In the genomic region with DNA sequence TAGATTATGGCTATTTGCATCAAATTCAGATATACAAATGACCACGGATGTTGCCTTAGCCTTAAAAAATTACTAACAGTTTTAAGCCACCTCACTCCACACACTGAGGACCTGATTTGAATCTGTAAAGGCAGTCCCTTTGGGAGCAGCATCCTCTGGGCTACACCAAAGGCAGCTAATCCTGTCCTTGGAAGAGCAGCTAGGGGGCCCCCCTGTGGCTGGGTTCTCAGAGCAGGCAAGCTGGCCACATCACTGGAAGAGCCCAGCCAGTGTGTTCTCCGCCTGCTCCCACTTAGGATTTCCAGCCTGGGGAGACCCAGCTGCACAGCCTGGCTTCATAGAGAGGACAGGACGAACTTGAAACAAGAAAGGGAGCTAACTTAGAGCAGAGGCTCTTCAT, we compare ENCODE assay signal across 10 mouse cellular contexts. TPM values are rescaled to one million over a fixed set of nuclear protein-coding genes. Genes with fewer than 3 reads are reported as not detected.
DNase-seq lines count a peak whose midpoint lies in the region; ATAC-seq lines count a peak whose summit lies in the region.
"Had no signal": no experiment of that assay in that cellular context is flagged by ENCODE, and none has a peak within 500 bp of the region (broad histone marks: within the 10 kb centered on the region; RNA-seq: fewer than 3 reads in every experiment).

No protein-coding gene starts in this region.

- no peaks in the 10 kb centered on the region for H3K27me3 ChIP-seq in midbrain, embryonic 11.5 days (ENCODE audit: control insufficient read depth, insufficient read depth, low read length)
- no peaks in the 10 kb centered on the region for H3K27me3 ChIP-seq in midbrain, embryonic 15.5 days (replicated peaks)
- H3K27me3 ChIP-seq in embryonic facial prominence, embryonic 10.5 days (replicated peaks; ENCODE audit: low read depth, poor library complexity, severe bottlenecking): no peaks in the 10 kb centered on the region
- H3K27me3 ChIP-seq: liver, embryonic 15.5 days had no signal

- no peaks in the 10 kb centered on the region for H3K9me3 ChIP-seq in midbrain, embryonic 11.5 days (ENCODE audit: control insufficient read depth, low read length)
- H3K9me3 ChIP-seq in midbrain, embryonic 15.5 days: no peaks in the 10 kb centered on the region
- H3K9me3 ChIP-seq in embryonic facial prominence, embryonic 10.5 days: no peaks in the 10 kb centered on the region
- H3K9me3 ChIP-seq: liver, embryonic 15.5 days had no signal

- intact Hi-C loops in left cerebral cortex, postnatal 4 days (cut with DNase I): no loop called here

- H3K4me2 ChIP-seq in midbrain, embryonic 11.5 days: no peak overlapping the region
- no peak overlapping the region for H3K4me2 ChIP-seq in midbrain, embryonic 15.5 days

- no peak overlapping the region for H3K4me3 ChIP-seq in midbrain, embryonic 11.5 days (ENCODE audit: low read depth, low read length)
- H3K4me3 ChIP-seq in midbrain, embryonic 15.5 days: no peak overlapping the region
- no peak overlapping the region for H3K4me3 ChIP-seq in embryonic facial prominence, embryonic 10.5 days
- H3K4me3 ChIP-seq: liver, embryonic 15.5 days had no signal

- no peaks in the 10 kb centered on the region for H3K4me1 ChIP-seq in midbrain, embryonic 11.5 days (ENCODE audit: control insufficient read depth, insufficient read depth, low read length)
- H3K4me1 ChIP-seq in midbrain, embryonic 15.5 days: peaks cover 14% of the 10 kb centered on the region
- H3K4me1 ChIP-seq in embryonic facial prominence, embryonic 10.5 days: peaks cover 52% of the 10 kb centered on the region

- no peak overlapping the region for H3K27ac ChIP-seq in midbrain, embryonic 11.5 days (ENCODE audit: low read depth, low read length)
- no peak overlapping the region for H3K27ac ChIP-seq in midbrain, embryonic 15.5 days
- no peak overlapping the region for H3K27ac ChIP-seq in embryonic facial prominence, embryonic 10.5 days (replicated peaks)

- H3K9ac ChIP-seq in midbrain, embryonic 11.5 days (ENCODE audit: low read length): no peak overlapping the region
- no peak overlapping the region for H3K9ac ChIP-seq in midbrain, embryonic 15.5 days
- H3K9ac ChIP-seq: liver, embryonic 15.5 days had no signal

- 28% methylated on average over 3 of the region's 3 CpGs for WGBS in midbrain, embryonic 11.5 days
- 23% methylated on average over 3 of the region's 3 CpGs for WGBS in midbrain, embryonic 15.5 days
- WGBS in embryonic facial prominence, embryonic 10.5 days: 34% methylated on average over 3 of the region's 3 CpGs

- H3K36me3 ChIP-seq in midbrain, embryonic 11.5 days (ENCODE audit: control insufficient read depth, insufficient read depth, low read length): peaks cover 19% of the 10 kb centered on the region
- H3K36me3 ChIP-seq in midbrain, embryonic 15.5 days (replicated peaks): peaks cover 47% of the 10 kb centered on the region
- H3K36me3 ChIP-seq in embryonic facial prominence, embryonic 10.5 days (replicated peaks): peaks cover 97% of the 10 kb centered on the region

- no peak for ATAC-seq in midbrain, embryonic 11.5 days (ENCODE audit: low FRiP score)
- ATAC-seq in midbrain, embryonic 15.5 days (replicated peaks): no peak
- ATAC-seq in megakaryocyte-erythroid progenitor cell, adult 5-6 weeks (replicated peaks; ENCODE audit: low FRiP score, low TSS enrichment, poor library complexity, severe bottlenecking): no peak

- DNase-seq in embryo, embryonic 10 days (ENCODE audit: low spot score): peak; percentile 53
- no peak for DNase-seq in embryo, embryonic 9.5 days (ENCODE audit: extremely low spot score)
- DNase-seq in midbrain, embryonic 11.5 days (ENCODE audit: low spot score, missing footprints): peak; percentile 84
- DNase-seq in embryonic facial prominence, embryonic 10.5 days (ENCODE audit: low spot score): peak; percentile 46
- DNase-seq in left cerebral cortex, postnatal 4 days: peak; percentile 67
- DNase-seq in right cerebral cortex, postnatal 25 days: peak; percentile 65

RNA-seq across cellular contexts. Expression of a gene that starts 18.3 kb away (rescaled TPM):
- polyA plus RNA-seq in midbrain, embryonic 11.5 days (2014; fragmentation: Nextera tagmentation; extraction: Ambion mirVana): 150 and 157 TPM in 2 replicates
- 270 and 271 TPM in 2 replicates for polyA plus RNA-seq in midbrain, embryonic 15.5 days (2015; fragmentation: Nextera tagmentation; extraction: Ambion mirVana)
- polyA plus RNA-seq in embryonic facial prominence, embryonic 10.5 days (2016; fragmentation: Nextera tagmentation; extraction: Ambion mirVana): 108 TPM in 2 replicates
- 100 to 1,000 TPM; 166 to 169 TPM for total RNA-seq in left cerebral cortex, postnatal 4 days (2021)
- total RNA-seq in megakaryocyte-erythroid progenitor cell, adult 5-6 weeks (2014; fragmentation: Nextera tagmentation): 55.0 and 65.2 TPM in 2 replicates
- 49.4 and 53.2 TPM in 2 replicates for total RNA-seq in megakaryocyte-erythroid progenitor cell, adult 5-6 weeks (2017)

RNA-seq across cellular contexts. Expression of a gene that starts 29.6 kb away (rescaled TPM):
- 29.5 and 30.0 TPM in 2 replicates for polyA plus RNA-seq in midbrain, embryonic 11.5 days (2014; fragmentation: Nextera tagmentation; extraction: Ambion mirVana)
- polyA plus RNA-seq in midbrain, embryonic 15.5 days (2015; fragmentation: Nextera tagmentation; extraction: Ambion mirVana): 51.6 and 52.9 TPM in 2 replicates
- 36.7 and 38.1 TPM in 2 replicates for polyA plus RNA-seq in embryonic facial prominence, embryonic 10.5 days (2016; fragmentation: Nextera tagmentation; extraction: Ambion mirVana)
- 10 to 100 TPM; 58.3 to 59.1 TPM for total RNA-seq in left cerebral cortex, postnatal 4 days (2021)
- total RNA-seq in megakaryocyte-erythroid progenitor cell, adult 5-6 weeks (2014; fragmentation: Nextera tagmentation): 81.5 and 99.6 TPM in 2 replicates
- 45.2 and 48.5 TPM in 2 replicates for total RNA-seq in megakaryocyte-erythroid progenitor cell, adult 5-6 weeks (2017)

RNA-seq across cellular contexts. Expression of a gene that starts 30.5 kb away (rescaled TPM):
- 64.7 and 71.9 TPM in 2 replicates for polyA plus RNA-seq in midbrain, embryonic 11.5 days (2014; fragmentation: Nextera tagmentation; extraction: Ambion mirVana)
- 31.1 and 34.7 TPM in 2 replicates for polyA plus RNA-seq in midbrain, embryonic 15.5 days (2015; fragmentation: Nextera tagmentation; extraction: Ambion mirVana)
- 44.4 and 48.1 TPM in 2 replicates for polyA plus RNA-seq in embryonic facial prominence, embryonic 10.5 days (2016; fragmentation: Nextera tagmentation; extraction: Ambion mirVana)
- total RNA-seq in left cerebral cortex, postnatal 4 days (2021): 10 to 100 TPM; 42.5 to 42.9 TPM
- 351 and 396 TPM in 2 replicates for total RNA-seq in megakaryocyte-erythroid progenitor cell, adult 5-6 weeks (2014; fragmentation: Nextera tagmentation)
- 330 and 379 TPM in 2 replicates for total RNA-seq in megakaryocyte-erythroid progenitor cell, adult 5-6 weeks (2017)

RNA-seq across cellular contexts. Expression of a gene that starts 48.5 kb away (rescaled TPM):
- not detected in 2 replicates for polyA plus RNA-seq in midbrain, embryonic 11.5 days (2014; fragmentation: Nextera tagmentation; extraction: Ambion mirVana)
- polyA plus RNA-seq in midbrain, embryonic 15.5 days (2015; fragmentation: Nextera tagmentation; extraction: Ambion mirVana): not detected in 2 replicates
- polyA plus RNA-seq in embryonic facial prominence, embryonic 10.5 days (2016; fragmentation: Nextera tagmentation; extraction: Ambion mirVana): not detected in 2 replicates
- not detected for total RNA-seq in left cerebral cortex, postnatal 4 days (2021)
- total RNA-seq in megakaryocyte-erythroid progenitor cell, adult 5-6 weeks (2014; fragmentation: Nextera tagmentation): not detected in 2 replicates
- not detected in 2 replicates for total RNA-seq in megakaryocyte-erythroid progenitor cell, adult 5-6 weeks (2017)
- polyA plus RNA-seq: frontal cortex, adult 2 months; liver, embryonic 15.5 days had no signal

RNA-seq across cellular contexts. Expression of a gene that starts 53.5 kb away (rescaled TPM):
- polyA plus RNA-seq in midbrain, embryonic 11.5 days (2014; fragmentation: Nextera tagmentation; extraction: Ambion mirVana): 0.28 and 0.56 TPM in 2 replicates
- 3.0 and 3.6 TPM in 2 replicates for polyA plus RNA-seq in midbrain, embryonic 15.5 days (2015; fragmentation: Nextera tagmentation; extraction: Ambion mirVana)
- 0.08 and 0.12 TPM in 2 replicates for polyA plus RNA-seq in embryonic facial prominence, embryonic 10.5 days (2016; fragmentation: Nextera tagmentation; extraction: Ambion mirVana)
- 1 to 10 TPM; 2.5 to 3.4 TPM for total RNA-seq in left cerebral cortex, postnatal 4 days (2021)
- total RNA-seq in megakaryocyte-erythroid progenitor cell, adult 5-6 weeks (2014; fragmentation: Nextera tagmentation): not detected in 2 replicates
- not detected in 2 replicates for total RNA-seq in megakaryocyte-erythroid progenitor cell, adult 5-6 weeks (2017)
- polyA plus RNA-seq: liver, embryonic 15.5 days had no signal
